In genomic region chr1:88267489-88267888, GRCm38 (mm10) we compare ENCODE assay signal across 2 mouse cellular contexts.
TF ChIP-seq lines count a peak whose summit lies in the region.

No protein-coding gene starts in this region.

TF ChIP-seq in CH12.LX, 34 proteins besides CTCF, POLR2A, EP300 and RAD21:
- TF ChIP-seq MAZ (IDR thresholded peaks at IDR 0.05; ENCODE audit: low read depth, low read length), result no peak
- 0 out of 2 replicates have a peak, but pooled peaks have one; percentile 32 for TF ChIP-seq SIN3A (IDR thresholded peaks at IDR 0.05; ENCODE audit: low read length)

TF ChIP-seq in MEL, 35 proteins besides CTCF, POLR2A, EP300 and RAD21:
- TF ChIP-seq HCFC1 (IDR thresholded peaks at IDR 0.05; ENCODE audit: low read depth, low read length) (no peak), POLR2AphosphoS5 (IDR thresholded peaks at IDR 0.05; ENCODE audit: borderline replicate concordance, low read depth, low read length) (0 out of 2 replicates have a peak, but pooled peaks have one; percentile 53)
